Mouse (Mus musculus) midbrain, embryonic 12.5 days (tissue): ENCODE data around the gene Slc1a1. TPM values are rescaled to one million over a fixed set of nuclear protein-coding genes. Genes with fewer than 3 reads are reported as not detected.

Experiments
- ATAC-seq: fragments of 200-750 bp; cut with Nextera tagmentation; 2 replicates; pipeline ENCODE4 v1.8.0; 2017; ENCODE audit warnings: low read depth, moderate TSS enrichment, moderate library complexity; ENCODE audit not compliant: low FRiP score
- H3K27ac ChIP-seq: fragments of 300-500 bp; sonication (generic); replicated peaks from 2 replicates; pipeline ENCODE4 v1.5.1; 2016; ENCODE audit warnings: mild to moderate bottlenecking
- H3K27me3 ChIP-seq: fragments of 300-500 bp; sonication (generic); 2 replicates; pipeline ENCODE4 v1.6.1; 2016; ENCODE audit warnings: mild to moderate bottlenecking
- H3K36me3 ChIP-seq: fragments of 300-500 bp; sonication (generic); 2 replicates; pipeline ENCODE4 v1.6.1; 2016
- H3K4me1 ChIP-seq: fragments of 300-500 bp; sonication (generic); 2 replicates; pipeline ENCODE4 v1.6.1; 2016
- H3K4me2 ChIP-seq: fragments of 300-500 bp; sonication (generic); replicated peaks from 2 replicates; pipeline ENCODE4 v1.6.1; 2016; ENCODE audit warnings: mild to moderate bottlenecking, moderate library complexity
- H3K4me3 ChIP-seq: fragments of 300-500 bp; sonication (generic); 2 replicates; pipeline ENCODE4 v1.5.1; 2016; ENCODE audit warnings: mild to moderate bottlenecking
- H3K9ac ChIP-seq: fragments of 300-500 bp; sonication (generic); replicated peaks from 2 replicates; pipeline ENCODE4 v1.6.1; 2016; ENCODE audit warnings: mild to moderate bottlenecking, moderate library complexity
- H3K9me3 ChIP-seq: fragments of 300-500 bp; sonication (generic); 2 replicates; pipeline ENCODE4 v1.6.1; 2016; ENCODE audit warnings: mild to moderate bottlenecking
- WGBS: fragments of 180-500 bp; shearing (Covaris S2); methylation state at CpG from one replicate; pipeline ENCODE4 v1.1.7; 2016; 5-methylcytosine and 5-hydroxymethylcytosine counted together
- polyA plus RNA-seq: library from polyadenylated mRNA; unstranded; fragments of >200 nt; fragmentation: Nextera tagmentation; extraction: Ambion mirVana; gene quantifications from 2 replicates; pipeline ENCODE4 v1.2.1, GENCODE M21; 2016

Gene Slc1a1
- 3.6 and 4.0 TPM in 2 replicates for polyA plus RNA-seq

GRCm38 (mm10) chr19:28834798-28835499 is at the start of gene Slc1a1:
Gene Slc1a1, plus strand, starts transcription at chr19:28835049.
- Histone ChIP-seq H3K4me2 (peak within 1 kb of the TSS; percentile 85), H3K27ac (no peak within 1 kb of the TSS), H3K36me3 (no peaks in the 10 kb centered on the region), H3K27me3 (peaks cover 33% of the 10 kb centered on the region), H3K9me3 (no peaks in the 10 kb centered on the region), H3K9ac (peak within 1 kb of the TSS; percentile 58), H3K4me3 (peak within 1 kb of the TSS; percentile 56), H3K4me1 (0 out of 2 replicates have a peak, but pooled peaks cover 4% of the 10 kb centered on the region)
- peak; percentile 83 for ATAC-seq
- WGBS, result under 1% methylated on average over 67 of the region's 68 CpGs

- ATAC-seq, result no peak
- WGBS, result 85% methylated on average over 1 of the region's 1 CpGs
- H3K27me3 ChIP-seq, result no peaks in the 10 kb centered on the region
- H3K4me1 ChIP-seq, result no peaks in the 10 kb centered on the region
- no peak overlapping the region for H3K4me2 ChIP-seq
- H3K4me3 ChIP-seq, result no peak overlapping the region
- H3K36me3 ChIP-seq, result no peaks in the 10 kb centered on the region
- no peak overlapping the region for H3K27ac ChIP-seq
- H3K9ac ChIP-seq, result no peak overlapping the region
- no peaks in the 10 kb centered on the region for H3K9me3 ChIP-seq
Observed at GRCm38 (mm10) chr19:28790196-28790595, 44.7 kb upstream of the Slc1a1 start.

GRCm38 (mm10) chr19:28793307-28793706 is 41.5 kb upstream of the Slc1a1 start:
- Histone ChIP-seq H3K9ac (no peak overlapping the region), H3K27ac (no peak overlapping the region), H3K4me2 (no peak overlapping the region), H3K4me3 (no peak overlapping the region), H3K27me3 (no peaks in the 10 kb centered on the region), H3K4me1 (no peaks in the 10 kb centered on the region), H3K36me3 (no peaks in the 10 kb centered on the region), H3K9me3 (no peaks in the 10 kb centered on the region)
- WGBS, result 87% methylated on average over 2 of the region's 2 CpGs
- ATAC-seq, result no peak

GRCm38 (mm10) chr19:28796146-28796848 is 38.6 kb upstream of the Slc1a1 start:
- H3K9me3 ChIP-seq, result no peaks in the 10 kb centered on the region
- no peak for ATAC-seq
- no peak overlapping the region for H3K27ac ChIP-seq
- no peak overlapping the region for H3K4me2 ChIP-seq
- 67% methylated on average over 5 of the region's 5 CpGs for WGBS
- H3K27me3 ChIP-seq, result no peaks in the 10 kb centered on the region
- H3K36me3 ChIP-seq, result no peaks in the 10 kb centered on the region
- no peak overlapping the region for H3K4me3 ChIP-seq
- H3K4me1 ChIP-seq, result no peaks in the 10 kb centered on the region
- H3K9ac ChIP-seq, result no peak overlapping the region

GRCm38 (mm10) chr19:28796966-28797365 is 37.9 kb upstream of the Slc1a1 start:
- no peaks in the 10 kb centered on the region for H3K9me3 ChIP-seq
- H3K4me2 ChIP-seq, result no peak overlapping the region
- 82% methylated on average over 1 of the region's 1 CpGs for WGBS

GRCm38 (mm10) chr19:28797611-28798010 is 37.2 kb upstream of the Slc1a1 start:
- ATAC-seq, result no peak
- H3K4me2 ChIP-seq, result no peak overlapping the region
- no peak overlapping the region for H3K9ac ChIP-seq
- 89% methylated on average over 6 of the region's 6 CpGs for WGBS
- H3K4me3 ChIP-seq, result no peak overlapping the region
- no peaks in the 10 kb centered on the region for H3K36me3 ChIP-seq
- no peaks in the 10 kb centered on the region for H3K27me3 ChIP-seq
- H3K9me3 ChIP-seq, result no peaks in the 10 kb centered on the region
- H3K27ac ChIP-seq, result no peak overlapping the region
- H3K4me1 ChIP-seq, result no peaks in the 10 kb centered on the region

More at GRCm38 (mm10) chr19:28796966-28797365, 37.9 kb upstream of the Slc1a1 start:
- Histone ChIP-seq H3K4me3 (no peak overlapping the region), H3K27me3 (no peaks in the 10 kb centered on the region), H3K9ac (no peak overlapping the region), H3K27ac (no peak overlapping the region), H3K4me1 (no peaks in the 10 kb centered on the region), H3K36me3 (no peaks in the 10 kb centered on the region)
- ATAC-seq, result no peak

- H3K4me1 ChIP-seq, result no peaks in the 10 kb centered on the region
- H3K27ac ChIP-seq, result no peak overlapping the region
- no peaks in the 10 kb centered on the region for H3K27me3 ChIP-seq
- no peaks in the 10 kb centered on the region for H3K36me3 ChIP-seq
- no peak overlapping the region for H3K4me3 ChIP-seq
- no peaks in the 10 kb centered on the region for H3K9me3 ChIP-seq
- no peak overlapping the region for H3K9ac ChIP-seq
- whole genome bisulfite sequencing, result 45% methylated on average over 6 of the region's 6 CpGs
- no peak for ATAC-seq
- H3K4me2 ChIP-seq, result no peak overlapping the region
Observed at GRCm38 (mm10) chr19:28800448-28800847, 34.4 kb upstream of the Slc1a1 start.

- WGBS, result 94% methylated on average over 6 of the region's 6 CpGs
- H3K27ac ChIP-seq, result no peak overlapping the region
Observed at GRCm38 (mm10) chr19:28806276-28806675, 28.6 kb upstream of the Slc1a1 start.

GRCm38 (mm10) chr19:28806821-28807496 is 27.9 kb upstream of the Slc1a1 start:
- 89% methylated on average over 11 of the region's 11 CpGs for WGBS
- Histone ChIP-seq H3K4me1 (no peaks in the 10 kb centered on the region), H3K27ac (no peak overlapping the region), H3K27me3 (no peaks in the 10 kb centered on the region), H3K36me3 (no peaks in the 10 kb centered on the region), H3K9ac (no peak overlapping the region), H3K4me3 (no peak overlapping the region), H3K9me3 (no peaks in the 10 kb centered on the region), H3K4me2 (no peak overlapping the region)
- ATAC-seq, result no peak

More at GRCm38 (mm10) chr19:28806276-28806675, 28.6 kb upstream of the Slc1a1 start:
- Histone ChIP-seq H3K4me2 (no peak overlapping the region), H3K36me3 (no peaks in the 10 kb centered on the region), H3K27me3 (no peaks in the 10 kb centered on the region), H3K9ac (no peak overlapping the region), H3K4me3 (no peak overlapping the region), H3K4me1 (no peaks in the 10 kb centered on the region), H3K9me3 (no peaks in the 10 kb centered on the region)
- ATAC-seq, result no peak

- no peak for ATAC-seq
- no peaks in the 10 kb centered on the region for H3K4me1 ChIP-seq
- no peaks in the 10 kb centered on the region for H3K36me3 ChIP-seq
- no peaks in the 10 kb centered on the region for H3K9me3 ChIP-seq
- no peak overlapping the region for H3K27ac ChIP-seq
- no peaks in the 10 kb centered on the region for H3K27me3 ChIP-seq
- H3K4me2 ChIP-seq, result no peak overlapping the region
- H3K9ac ChIP-seq, result no peak overlapping the region
- 57% methylated on average over 2 of the region's 2 CpGs for WGBS
- no peak overlapping the region for H3K4me3 ChIP-seq
Observed at GRCm38 (mm10) chr19:28807497-28807871, 27.4 kb upstream of the Slc1a1 start.

GRCm38 (mm10) chr19:28818286-28818685 is 16.6 kb upstream of the Slc1a1 start:
- no peaks in the 10 kb centered on the region for H3K4me1 ChIP-seq
- H3K9me3 ChIP-seq, result no peaks in the 10 kb centered on the region
- no peaks in the 10 kb centered on the region for H3K36me3 ChIP-seq
- no peak overlapping the region for H3K4me2 ChIP-seq
- ATAC-seq, result no peak
- H3K27me3 ChIP-seq, result no peaks in the 10 kb centered on the region
- WGBS, result 84% methylated on average over 4 of the region's 4 CpGs
- H3K4me3 ChIP-seq, result no peak overlapping the region
- H3K27ac ChIP-seq, result no peak overlapping the region
- no peak overlapping the region for H3K9ac ChIP-seq
